Mouse (Mus musculus): ENCODE measurements at regions not wholly inside any gene's neighbourhood (a gene's known extent, or its start where the extent isn't known, plus 50 kb on each side); places are given as distances from the start of the nearest gene placed in this dataset.

- no peak for DNase-seq (ENCODE audit: low read depth, low spot score)
- no peak for TF ChIP-seq CHD2 (IDR thresholded peaks at IDR 0.05; ENCODE audit: low read depth, low read length)
- no peak for TF ChIP-seq MAFK (IDR thresholded peaks at IDR 0.05; ENCODE audit: insufficient read depth, low read depth, low read length)
- TF ChIP-seq ZC3H11A (IDR thresholded peaks at IDR 0.05; ENCODE audit: borderline replicate concordance, low read depth, low read length), result no peak
- TF ChIP-seq ZNF384 (IDR thresholded peaks at IDR 0.05; ENCODE audit: low read depth, low read length), result no peak
- TF ChIP-seq HCFC1 (IDR thresholded peaks at IDR 0.05; ENCODE audit: borderline replicate concordance, insufficient read depth, low read length), result no peak
- in situ Hi-C loops (cut with MboI; ENCODE audit: low sequenced_read_pairs in 2 of 2, unreplicated experiment in 2 of 2), result no loop called here
These were observed 94.4 kb downstream of the Kctd15 start for GRCm38 (mm10) chr7:34562160-34562559.

GRCm38 (mm10) chr7:34558615-34559343 is 97.8 kb downstream of the Kctd15 start:
- no peak for TF ChIP-seq ZNF384 (IDR thresholded peaks at IDR 0.05; ENCODE audit: low read depth, low read length)
- TF ChIP-seq ZC3H11A (IDR thresholded peaks at IDR 0.05; ENCODE audit: borderline replicate concordance, low read depth, low read length), result no peak
- TF ChIP-seq CHD2 (IDR thresholded peaks at IDR 0.05; ENCODE audit: low read depth, low read length), result no peak
- no peak for TF ChIP-seq HCFC1 (IDR thresholded peaks at IDR 0.05; ENCODE audit: borderline replicate concordance, insufficient read depth, low read length)
- no peak for TF ChIP-seq MAFK (IDR thresholded peaks at IDR 0.05; ENCODE audit: insufficient read depth, low read depth, low read length)
- no peak for DNase-seq (ENCODE audit: low read depth, low spot score)
- no peaks in the 10 kb centered on the region; the same call in 1 of the 2 replicates for H3K36me3 ChIP-seq (ENCODE audit: control insufficient read depth, insufficient read depth, low read length, poor library complexity, severe bottlenecking)
- no peak overlapping the region for H3K9ac ChIP-seq (ENCODE audit: insufficient read depth, low read depth, low read length, poor library complexity, severe bottlenecking)
- H3K4me3 ChIP-seq (ENCODE audit: insufficient read depth in 1 of 2, low read depth in 1 of 2, low read length in 2 of 2, poor library complexity in 1 of 2, severe bottlenecking in 1 of 2), result no peak overlapping the region
- H3K4me1 ChIP-seq (ENCODE audit: control insufficient read depth in 2 of 2, insufficient read depth in 2 of 2, low read length in 2 of 2, poor library complexity in 1 of 2), result 0 out of 4 replicates have a peak, but pooled peaks cover 0 to 2% of the 10 kb centered on the region in 2 experiments
- no peaks in the 10 kb centered on the region for H3K9me3 ChIP-seq (ENCODE audit: control insufficient read depth, insufficient read depth, low read depth, low read length)
- H3K27ac ChIP-seq (ENCODE audit: insufficient read depth, low read depth, low read length, poor library complexity, severe bottlenecking), result no peak overlapping the region
- in situ Hi-C loops (cut with MboI; ENCODE audit: low sequenced_read_pairs in 2 of 2, unreplicated experiment in 2 of 2), result no loop called here

More at GRCm38 (mm10) chr7:34562160-34562559, 94.4 kb downstream of the Kctd15 start:
- Histone ChIP-seq H3K9me3 (ENCODE audit: control insufficient read depth, insufficient read depth, low read depth, low read length) (no peaks in the 10 kb centered on the region), H3K9ac (ENCODE audit: insufficient read depth, low read depth, low read length, poor library complexity, severe bottlenecking) (no peak overlapping the region), H3K4me3 (ENCODE audit: insufficient read depth in 1 of 2, low read depth in 1 of 2, low read length in 2 of 2, poor library complexity in 1 of 2, severe bottlenecking in 1 of 2) (no peak overlapping the region), H3K4me1 (ENCODE audit: control insufficient read depth in 2 of 2, insufficient read depth in 2 of 2, low read length in 2 of 2, poor library complexity in 1 of 2) (no peaks in the 10 kb centered on the region), H3K36me3 (ENCODE audit: control insufficient read depth, insufficient read depth, low read length, poor library complexity, severe bottlenecking) (no peaks in the 10 kb centered on the region; the same call in 1 of the 2 replicates), H3K27ac (ENCODE audit: insufficient read depth, low read depth, low read length, poor library complexity, severe bottlenecking) (no peak overlapping the region)

GRCm38 (mm10) chr7:34555196-34555595 is 101.3 kb downstream of the Kctd15 start:
- Histone ChIP-seq H3K9me3 (ENCODE audit: control insufficient read depth, insufficient read depth, low read depth, low read length) (no peaks in the 10 kb centered on the region), H3K36me3 (ENCODE audit: control insufficient read depth, insufficient read depth, low read length, poor library complexity, severe bottlenecking) (no peaks in the 10 kb centered on the region; the same call in 1 of the 2 replicates), H3K4me1 (ENCODE audit: control insufficient read depth in 2 of 2, insufficient read depth in 2 of 2, low read length in 2 of 2, poor library complexity in 1 of 2) (0 out of 4 replicates have a peak, but pooled peaks cover 0 to 2% of the 10 kb centered on the region in 2 experiments), H3K4me3 (ENCODE audit: insufficient read depth in 1 of 2, low read depth in 1 of 2, low read length in 2 of 2, poor library complexity in 1 of 2, severe bottlenecking in 1 of 2) (no peak overlapping the region), H3K9ac (ENCODE audit: insufficient read depth, low read depth, low read length, poor library complexity, severe bottlenecking) (no peak overlapping the region), H3K27ac (ENCODE audit: insufficient read depth, low read depth, low read length, poor library complexity, severe bottlenecking) (no peak overlapping the region)
- in situ Hi-C loops (cut with MboI; ENCODE audit: low sequenced_read_pairs in 2 of 2, unreplicated experiment in 2 of 2), result no loop called here
- no peak for DNase-seq (ENCODE audit: low read depth, low spot score)
- TF ChIP-seq MAFK (IDR thresholded peaks at IDR 0.05; ENCODE audit: insufficient read depth, low read depth, low read length) (no peak), CHD2 (IDR thresholded peaks at IDR 0.05; ENCODE audit: low read depth, low read length) (no peak)

- peaks cover 0 to 5% of the 10 kb centered on the region in 2 experiments; a peak in 1 of 4 replicates for H3K4me1 ChIP-seq (ENCODE audit: control insufficient read depth in 2 of 2, insufficient read depth in 2 of 2, low read length in 2 of 2, poor library complexity in 1 of 2)
- peaks cover 3% of the 10 kb centered on the region; the same call in 1 of the 2 replicates for H3K36me3 ChIP-seq (ENCODE audit: control insufficient read depth, insufficient read depth, low read length, poor library complexity, severe bottlenecking)
- DNase-seq (ENCODE audit: low read depth, low spot score), result peak; percentile 77
- TF ChIP-seq MAFK (IDR thresholded peaks at IDR 0.05; ENCODE audit: insufficient read depth, low read depth, low read length) (no peak), ZC3H11A (IDR thresholded peaks at IDR 0.05; ENCODE audit: borderline replicate concordance, low read depth, low read length) (no peak), ZNF384 (IDR thresholded peaks at IDR 0.05; ENCODE audit: low read depth, low read length) (no peak), HCFC1 (IDR thresholded peaks at IDR 0.05; ENCODE audit: borderline replicate concordance, insufficient read depth, low read length) (no peak), CHD2 (IDR thresholded peaks at IDR 0.05; ENCODE audit: low read depth, low read length) (no peak)
- in situ Hi-C loops (cut with MboI; ENCODE audit: low sequenced_read_pairs in 2 of 2, unreplicated experiment in 2 of 2), result no loop called here
- no peaks in the 10 kb centered on the region for H3K9me3 ChIP-seq (ENCODE audit: control insufficient read depth, insufficient read depth, low read depth, low read length)
- H3K9ac ChIP-seq (ENCODE audit: insufficient read depth, low read depth, low read length, poor library complexity, severe bottlenecking), result peak overlapping the region; percentile 78
- peak overlapping the region; percentile 34 for H3K27ac ChIP-seq (ENCODE audit: insufficient read depth, low read depth, low read length, poor library complexity, severe bottlenecking)
- H3K4me3 ChIP-seq (ENCODE audit: insufficient read depth in 1 of 2, low read depth in 1 of 2, low read length in 2 of 2, poor library complexity in 1 of 2, severe bottlenecking in 1 of 2), result peak overlapping the region; percentile 65 to 100
These were observed 109.8 kb downstream of the Kctd15 start for GRCm38 (mm10) chr7:34546609-34547316.
